Mouse (Mus musculus) limb, embryonic 14.5 days (tissue): Measurements from ENCODE around the gene Rbm4. TPM values are rescaled to one million over a fixed set of nuclear protein-coding genes. Genes with fewer than 3 reads are reported as not detected.

ENCODE experiments used
- ATAC-seq: fragments of 200-750 bp; cut with Nextera tagmentation; 2 replicates; pipeline ENCODE4 v1.8.0; 2017; ENCODE audit warnings: low read depth, moderate number of reproducible peaks, moderate TSS enrichment; ENCODE audit not compliant: low FRiP score
- DNase-seq: peaks from one replicate; pipeline ENCODE4 v3.0.0-alpha.2; 2015; ENCODE audit warnings: low spot score
- H3K27ac ChIP-seq: fragments of 300-500 bp; sonication (generic); replicated peaks from 2 replicates; pipeline ENCODE4 v1.5.1; 2014; ENCODE audit warnings: low read depth, mild to moderate bottlenecking, low read length, moderate library complexity, mixed read lengths
- H3K27me3 ChIP-seq: fragments of 300-500 bp; sonication (generic); 2 replicates; pipeline ENCODE4 v1.6.1; 2014; ENCODE audit warnings: low read length, mixed read lengths; ENCODE audit not compliant: control insufficient read depth, insufficient read depth
- H3K36me3 ChIP-seq: fragments of 300-500 bp; sonication (generic); 2 replicates; pipeline ENCODE4 v1.6.1; 2014; ENCODE audit warnings: mild to moderate bottlenecking, low read length, moderate library complexity, mixed read lengths; ENCODE audit not compliant: control insufficient read depth, insufficient read depth
- H3K4me1 ChIP-seq: fragments of 300-500 bp; sonication (generic); 2 replicates; pipeline ENCODE4 v1.6.1; 2014; ENCODE audit warnings: antibody characterized with exemption, low read length, mixed read lengths; ENCODE audit not compliant: control insufficient read depth, insufficient read depth
- H3K4me2 ChIP-seq: fragments of 300-500 bp; sonication (generic); replicated peaks from 2 replicates; pipeline ENCODE4 v1.6.1; 2014; ENCODE audit warnings: low read depth, mild to moderate bottlenecking, low read length, moderate library complexity; ENCODE audit not compliant: severe bottlenecking
- H3K4me3 ChIP-seq: fragments of 300-500 bp; sonication (generic); replicated peaks from 2 replicates; pipeline ENCODE4 v1.5.1; 2014; ENCODE audit warnings: low read length
- H3K9ac ChIP-seq: fragments of 300-500 bp; sonication (generic); 2 replicates; pipeline ENCODE4 v1.6.1; 2014; ENCODE audit warnings: mild to moderate bottlenecking, low read depth, low read length, moderate library complexity; ENCODE audit not compliant: severe bottlenecking
- H3K9me3 ChIP-seq: fragments of 300-500 bp; sonication (generic); 2 replicates; pipeline ENCODE4 v1.6.1; 2016; ENCODE audit warnings: low read length; ENCODE audit not compliant: control insufficient read depth
- POLR2A ChIP-seq: fragments of 200-500 bp; IDR thresholded peaks from 2 replicates; pipeline ENCODE4 v1.8.0; 2012; ENCODE audit warnings: inconsistent platforms, mild to moderate bottlenecking, moderate library complexity, borderline replicate concordance; ENCODE audit not compliant: insufficient read depth, insufficient read length; ENCODE audit errors: extremely low read depth
- WGBS: fragments of 180-500 bp; shearing (Covaris S2); extraction: QIAGEN DNeasy Blood & Tissue Kit; methylation state at CpG from one replicate; pipeline ENCODE4 v1.1.7; 2014; 5-methylcytosine and 5-hydroxymethylcytosine counted together
- polyA plus RNA-seq, 2 experiments: library from polyadenylated mRNA; depleted of rRNA in 1 of 2; stranded (reverse) in 1 of 2; unstranded in 1 of 2; fragments of >200 nt; fragmentation: Nextera tagmentation in 1 of 2; extraction: Ambion mirVana in 1 of 2; gene quantifications; 2 replicates each; pipeline versions ENCODE4 v1.2.1 to v1.2.3; 2012 to 2014

Rbm4 gene
- polyA plus RNA-seq, 2 experiments = 78.9 to 111 TPM

DNA sequence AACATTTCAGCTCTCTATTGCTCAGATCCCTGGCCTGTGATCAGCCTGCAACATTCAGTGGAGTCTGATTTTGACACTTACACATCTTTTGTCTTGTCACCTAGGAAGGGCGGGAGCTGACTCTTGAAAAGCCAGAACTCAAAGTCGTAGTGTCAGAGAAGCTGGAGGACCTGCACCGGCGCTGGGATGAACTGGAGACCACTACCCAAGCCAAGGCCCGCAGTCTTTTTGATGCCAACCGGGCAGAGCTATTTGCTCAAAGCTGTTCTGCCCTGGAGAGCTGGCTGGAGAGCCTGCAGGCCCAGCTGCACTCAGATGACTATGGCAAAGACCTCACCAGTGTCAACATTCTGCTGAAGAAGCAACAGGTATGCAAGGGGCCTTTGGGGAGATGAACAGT is 51.5 kb downstream of the Rbm4 start:
- DNase-seq (no peak), ATAC-seq (no peak)
- H3K4me1 ChIP-seq = no peaks in the 10 kb centered on the region
- 90% methylated on average over 6 of the region's 6 CpGs for WGBS
- H3K9me3 ChIP-seq = no peaks in the 10 kb centered on the region
- H3K4me2 ChIP-seq = no peak overlapping the region
- TF ChIP-seq POLR2A = no peak
- H3K9ac ChIP-seq = no peak overlapping the region
- H3K27me3 ChIP-seq = no peaks in the 10 kb centered on the region
- H3K27ac ChIP-seq = no peak overlapping the region
- H3K36me3 ChIP-seq = peaks cover 4% of the 10 kb centered on the region
- H3K4me3 ChIP-seq = no peak overlapping the region

DNA sequence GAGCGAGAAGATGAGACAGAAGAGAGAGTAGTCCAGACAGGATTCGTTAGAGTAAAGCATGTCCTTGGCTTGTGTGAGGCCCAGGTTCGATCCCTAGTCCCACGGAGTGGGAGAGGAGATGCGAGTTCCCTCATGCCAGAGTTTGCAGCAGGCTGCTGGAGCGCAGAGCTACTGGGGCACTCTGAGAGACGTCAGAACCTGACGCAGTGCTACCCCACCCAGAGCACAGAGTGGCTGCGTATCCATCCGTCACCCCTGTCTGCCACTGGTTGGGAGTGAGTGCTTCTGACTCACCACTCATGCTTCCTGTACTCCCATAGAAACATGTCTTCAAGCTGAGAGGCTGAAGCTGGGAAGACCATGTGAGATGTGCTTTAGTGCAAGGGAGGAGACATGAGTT is 52.2 kb downstream of the Rbm4 start:
- H3K4me1 ChIP-seq = no peaks in the 10 kb centered on the region
- H3K9me3 ChIP-seq = no peaks in the 10 kb centered on the region
- no peak for DNase-seq
- 78% methylated on average over 10 of the region's 10 CpGs for WGBS
- H3K27me3 ChIP-seq = no peaks in the 10 kb centered on the region
- H3K36me3 ChIP-seq = peaks cover 4% of the 10 kb centered on the region
- H3K27ac ChIP-seq = no peak overlapping the region
- no peak for TF ChIP-seq POLR2A
- no peak overlapping the region for H3K9ac ChIP-seq
- no peak overlapping the region for H3K4me3 ChIP-seq
- no peak overlapping the region for H3K4me2 ChIP-seq
- ATAC-seq = no peak

DNA sequence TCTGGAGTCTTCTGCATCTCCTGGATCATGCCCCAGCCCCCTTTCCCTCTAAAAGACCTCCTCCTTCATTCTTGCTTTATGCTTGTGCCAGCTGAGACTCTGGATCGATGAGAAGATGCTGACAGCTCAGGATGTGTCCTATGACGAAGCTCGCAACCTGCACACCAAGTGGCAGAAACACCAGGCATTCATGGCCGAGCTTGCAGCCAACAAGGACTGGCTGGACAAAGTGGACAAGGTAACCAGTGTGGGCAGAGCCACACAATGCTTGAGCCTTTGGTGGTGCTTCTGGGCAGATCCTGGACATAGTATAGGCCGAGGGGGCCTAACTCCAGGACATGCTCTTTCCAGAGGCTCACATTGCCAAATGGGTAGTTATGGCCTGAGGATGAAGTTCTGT is 53.9 kb downstream of the Rbm4 start:
- Histone ChIP-seq H3K4me1 (no peaks in the 10 kb centered on the region), H3K36me3 (peaks cover 4% of the 10 kb centered on the region; the same call in 1 of the 2 replicates), H3K27ac (no peak overlapping the region), H3K4me3 (no peak overlapping the region), H3K27me3 (no peaks in the 10 kb centered on the region), H3K4me2 (no peak overlapping the region), H3K9ac (no peak overlapping the region), H3K9me3 (no peaks in the 10 kb centered on the region)
- ATAC-seq (no peak), DNase-seq (no peak)
- WGBS = 92% methylated on average over 5 of the region's 5 CpGs
- no peak for TF ChIP-seq POLR2A

DNA sequence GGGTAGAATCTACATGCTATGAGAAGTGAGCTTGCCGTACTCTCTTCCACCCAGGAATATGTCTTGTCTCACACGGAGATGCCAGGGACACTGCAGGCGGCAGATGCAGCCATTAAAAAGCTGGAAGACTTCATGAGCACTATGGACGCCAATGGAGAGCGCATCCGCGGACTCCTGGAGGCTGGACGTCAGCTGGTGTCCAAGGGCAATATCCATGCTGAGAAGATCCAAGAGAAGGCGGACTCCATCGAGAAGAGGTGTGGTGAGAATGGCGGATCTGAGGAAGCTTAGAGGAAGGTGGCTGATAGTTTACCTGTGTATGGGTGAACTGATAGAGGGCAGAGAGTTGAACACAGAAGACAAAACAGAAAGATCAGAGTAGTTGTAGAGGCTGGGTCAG is 54.6 kb downstream of the Rbm4 start:
- no peak overlapping the region for H3K9ac ChIP-seq
- 91% methylated on average over 11 of the region's 11 CpGs for WGBS
- H3K36me3 ChIP-seq = peaks cover 4% of the 10 kb centered on the region; the same call in 1 of the 2 replicates
- no peaks in the 10 kb centered on the region for H3K27me3 ChIP-seq
- no peak overlapping the region for H3K27ac ChIP-seq
- TF ChIP-seq POLR2A = no peak
- H3K4me3 ChIP-seq = no peak overlapping the region
- DNase-seq (no peak), ATAC-seq (no peak)
- H3K4me2 ChIP-seq = no peak overlapping the region
- H3K9me3 ChIP-seq = no peaks in the 10 kb centered on the region
- no peaks in the 10 kb centered on the region for H3K4me1 ChIP-seq

DNA sequence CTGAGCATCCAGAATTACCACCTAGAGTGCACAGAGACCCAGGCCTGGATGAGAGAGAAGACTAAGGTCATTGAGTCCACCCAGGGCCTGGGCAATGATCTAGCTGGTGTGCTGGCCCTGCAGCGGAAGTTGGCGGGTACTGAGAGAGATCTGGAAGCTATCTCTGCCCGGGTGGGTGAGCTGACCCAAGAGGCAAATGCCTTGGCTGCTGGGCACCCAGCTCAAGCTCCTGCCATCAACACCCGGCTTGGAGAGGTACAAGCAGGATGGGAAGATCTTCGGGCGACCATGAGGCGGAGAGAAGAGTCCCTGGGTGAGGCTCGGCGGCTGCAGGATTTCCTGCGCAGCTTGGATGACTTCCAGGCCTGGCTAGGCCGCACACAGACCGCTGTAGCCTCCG is 55.8 kb downstream of the Rbm4 start:
- no peak overlapping the region; the same call in 1 of the 2 replicates for H3K9ac ChIP-seq
- no peaks in the 10 kb centered on the region for H3K9me3 ChIP-seq
- no peak overlapping the region for H3K27ac ChIP-seq
- H3K27me3 ChIP-seq = no peaks in the 10 kb centered on the region
- no peak for TF ChIP-seq POLR2A
- H3K4me1 ChIP-seq = no peaks in the 10 kb centered on the region
- ATAC-seq (no peak), DNase-seq (no peak)
- 84% methylated on average over 13 of the region's 13 CpGs for WGBS
- no peak overlapping the region for H3K4me3 ChIP-seq
- peaks cover 4% of the 10 kb centered on the region; the same call in 1 of the 2 replicates for H3K36me3 ChIP-seq
- no peak overlapping the region for H3K4me2 ChIP-seq

Other genes starting within 250 kb of the Rbm4 start
- gene Lrfn4, start 178.2 kb downstream of the Rbm4 start, polyA plus RNA-seq (2012; rRNA removed) = 49.0 and 75.9 TPM in 2 replicates
- gene Lrfn4, start 178.2 kb downstream of the Rbm4 start, polyA plus RNA-seq (2014; fragmentation: Nextera tagmentation; extraction: Ambion mirVana) = 9.5 and 12.8 TPM in 2 replicates
- gene Rce1, start 168.3 kb downstream of the Rbm4 start, polyA plus RNA-seq (2012; rRNA removed) = 90.2 and 145 TPM in 2 replicates
- gene Rce1, start 168.3 kb downstream of the Rbm4 start, polyA plus RNA-seq (2014; fragmentation: Nextera tagmentation; extraction: Ambion mirVana) = 61.5 and 66.1 TPM in 2 replicates
- 1.4 and 1.9 TPM in 2 replicates for gene Gm960, start 95.2 kb downstream of the Rbm4 start, polyA plus RNA-seq (2012; rRNA removed)
- gene Gm960, start 95.2 kb downstream of the Rbm4 start, polyA plus RNA-seq (2014; fragmentation: Nextera tagmentation; extraction: Ambion mirVana) = 3.1 and 3.7 TPM in 2 replicates
- 1.9 and 2.5 TPM in 2 replicates for gene Sptbn2, start 82.7 kb downstream of the Rbm4 start, polyA plus RNA-seq (2012; rRNA removed)
- 4.2 TPM in 2 replicates for gene Sptbn2, start 82.7 kb downstream of the Rbm4 start, polyA plus RNA-seq (2014; fragmentation: Nextera tagmentation; extraction: Ambion mirVana)
- gene Rbm4b, start 37.4 kb downstream of the Rbm4 start, polyA plus RNA-seq (2012; rRNA removed) = 36.9 and 38.1 TPM in 2 replicates
- 63.2 and 71.8 TPM in 2 replicates for gene Rbm4b, start 37.4 kb downstream of the Rbm4 start, polyA plus RNA-seq (2014; fragmentation: Nextera tagmentation; extraction: Ambion mirVana)
- gene Gm21992, start 17.7 kb upstream of the Rbm4 start, polyA plus RNA-seq (2012; rRNA removed) = 36.0 and 83.7 TPM in 2 replicates
- gene Gm21992, start 17.7 kb upstream of the Rbm4 start, polyA plus RNA-seq (2014; fragmentation: Nextera tagmentation; extraction: Ambion mirVana) = 15.5 and 22.0 TPM in 2 replicates
- gene Rbm14, start 17.7 kb upstream of the Rbm4 start, polyA plus RNA-seq (2012; rRNA removed) = 69.9 and 98.5 TPM in 2 replicates
- gene Rbm14, start 17.7 kb upstream of the Rbm4 start, polyA plus RNA-seq (2014; fragmentation: Nextera tagmentation; extraction: Ambion mirVana) = 69.8 and 71.9 TPM in 2 replicates
- 57.2 and 65.9 TPM in 2 replicates for gene Ccs, start 45.4 kb upstream of the Rbm4 start, polyA plus RNA-seq (2012; rRNA removed)
- 63.2 and 64.8 TPM in 2 replicates for gene Ccs, start 45.4 kb upstream of the Rbm4 start, polyA plus RNA-seq (2014; fragmentation: Nextera tagmentation; extraction: Ambion mirVana)
- 0.03 and 0.05 TPM in 2 replicates for gene Ccdc87, start 45.5 kb upstream of the Rbm4 start, polyA plus RNA-seq (2012; rRNA removed)
- gene Ccdc87, start 45.5 kb upstream of the Rbm4 start, polyA plus RNA-seq (2014; fragmentation: Nextera tagmentation; extraction: Ambion mirVana) = 0.06 and 0.26 TPM in 2 replicates
- 49.9 and 84.7 TPM in 2 replicates for gene Ctsf, start 61.2 kb upstream of the Rbm4 start, polyA plus RNA-seq (2012; rRNA removed)
- gene Ctsf, start 61.2 kb upstream of the Rbm4 start, polyA plus RNA-seq (2014; fragmentation: Nextera tagmentation; extraction: Ambion mirVana) = 38.9 and 45.9 TPM in 2 replicates
- 8.3 and 8.7 TPM in 2 replicates for gene Actn3, start 84.0 kb upstream of the Rbm4 start, polyA plus RNA-seq (2012; rRNA removed)
- gene Actn3, start 84.0 kb upstream of the Rbm4 start, polyA plus RNA-seq (2014; fragmentation: Nextera tagmentation; extraction: Ambion mirVana) = 11.9 and 12.9 TPM in 2 replicates
- gene Zdhhc24, start 84.8 kb upstream of the Rbm4 start, polyA plus RNA-seq (2012; rRNA removed) = 22.7 and 30.9 TPM in 2 replicates
- 7.7 and 9.7 TPM in 2 replicates for gene Zdhhc24, start 84.8 kb upstream of the Rbm4 start, polyA plus RNA-seq (2014; fragmentation: Nextera tagmentation; extraction: Ambion mirVana)
- 7.6 and 8.1 TPM in 2 replicates for gene Bbs1, start 112.7 kb upstream of the Rbm4 start, polyA plus RNA-seq (2012; rRNA removed)
- gene Bbs1, start 112.7 kb upstream of the Rbm4 start, polyA plus RNA-seq (2014; fragmentation: Nextera tagmentation; extraction: Ambion mirVana) = 3.8 and 4.9 TPM in 2 replicates
- 96.5 and 116 TPM in 2 replicates for gene Dpp3, start 134.4 kb upstream of the Rbm4 start, polyA plus RNA-seq (2012; rRNA removed)
- gene Dpp3, start 134.4 kb upstream of the Rbm4 start, polyA plus RNA-seq (2014; fragmentation: Nextera tagmentation; extraction: Ambion mirVana) = 90.9 and 94.0 TPM in 2 replicates
- 2.7 and 5.1 TPM in 2 replicates for gene Peli3, start 149.2 kb upstream of the Rbm4 start, polyA plus RNA-seq (2012; rRNA removed)
- 1.8 and 2.5 TPM in 2 replicates for gene Peli3, start 149.2 kb upstream of the Rbm4 start, polyA plus RNA-seq (2014; fragmentation: Nextera tagmentation; extraction: Ambion mirVana)
- 59.5 and 74.3 TPM in 2 replicates for gene Mrpl11, start 168.2 kb upstream of the Rbm4 start, polyA plus RNA-seq (2012; rRNA removed)
- 105 and 108 TPM in 2 replicates for gene Mrpl11, start 168.2 kb upstream of the Rbm4 start, polyA plus RNA-seq (2014; fragmentation: Nextera tagmentation; extraction: Ambion mirVana)
- gene Npas4, start 196.4 kb upstream of the Rbm4 start, polyA plus RNA-seq (2012; rRNA removed) = 0.50 and 0.60 TPM in 2 replicates
- gene Npas4, start 196.4 kb upstream of the Rbm4 start, polyA plus RNA-seq (2014; fragmentation: Nextera tagmentation; extraction: Ambion mirVana) = not detected in 2 replicates
- 15.7 and 25.5 TPM in 2 replicates for gene Slc29a2, start 230.0 kb upstream of the Rbm4 start, polyA plus RNA-seq (2012; rRNA removed)
- gene Slc29a2, start 230.0 kb upstream of the Rbm4 start, polyA plus RNA-seq (2014; fragmentation: Nextera tagmentation; extraction: Ambion mirVana) = 3.7 and 5.0 TPM in 2 replicates
- 31.3 and 46.6 TPM in 2 replicates for gene B4gat1, start 244.9 kb upstream of the Rbm4 start, polyA plus RNA-seq (2012; rRNA removed)
- gene B4gat1, start 244.9 kb upstream of the Rbm4 start, polyA plus RNA-seq (2014; fragmentation: Nextera tagmentation; extraction: Ambion mirVana) = 43.7 and 45.2 TPM in 2 replicates
- 1.3 and 2.5 TPM in 2 replicates for gene AC124502.3, start 245.0 kb upstream of the Rbm4 start, polyA plus RNA-seq (2012; rRNA removed)
- gene AC124502.3, start 245.0 kb upstream of the Rbm4 start, polyA plus RNA-seq (2014; fragmentation: Nextera tagmentation; extraction: Ambion mirVana) = 0.84 and 1.7 TPM in 2 replicates
- gene Brms1, start 247.5 kb upstream of the Rbm4 start, polyA plus RNA-seq (2012; rRNA removed) = 30.2 TPM in 2 replicates
- 38.1 and 38.9 TPM in 2 replicates for gene Brms1, start 247.5 kb upstream of the Rbm4 start, polyA plus RNA-seq (2014; fragmentation: Nextera tagmentation; extraction: Ambion mirVana)